Mouse (Mus musculus) Muller cell, postnatal 12 days (primary cell): ENCODE data around the gene Myo1f.
"Not testable (repeated sequence)": the region's sequence is repeated elsewhere in the genome, so short reads cannot be mapped to it uniquely, and the experiment has no call there.

Experiments
- DNase-seq: peaks from one replicate; pipeline ENCODE4 v3.0.0-alpha.2; 2015; ENCODE audit errors: inconsistent ontology term

Myo1f gene

GRCm38 (mm10) chr17:33584061-33584460 lies 28.6 kb downstream of the Myo1f start:
- DNase-seq: no peak

DNA sequence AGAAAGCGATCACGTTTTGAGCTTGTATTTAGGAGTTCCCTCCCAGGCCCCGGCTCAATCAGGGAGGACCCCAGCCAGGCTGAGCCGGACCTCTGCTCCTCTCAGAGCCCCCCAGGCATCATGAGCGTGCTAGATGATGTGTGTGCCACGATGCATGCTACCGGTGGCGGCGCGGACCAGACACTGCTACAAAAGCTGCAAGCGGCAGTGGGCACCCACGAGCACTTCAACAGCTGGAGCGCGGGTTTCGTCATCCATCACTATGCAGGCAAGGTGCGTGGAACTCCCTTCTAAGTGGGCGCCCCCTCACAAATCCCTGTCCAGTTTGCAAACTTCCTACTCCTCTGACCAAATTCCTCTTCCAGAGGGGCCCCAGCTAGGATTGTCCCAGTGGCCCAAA lies 30.5 kb downstream of the Myo1f start:
- no peak for DNase-seq

GRCm38 (mm10) chr17:33597271-33597670 lies 41.8 kb downstream of the Myo1f start:
- DNase-seq: no peak

GRCm38 (mm10) chr17:33598506-33598905 lies 43.0 kb downstream of the Myo1f start:
- no peak for DNase-seq

- DNase-seq: no peak
Observed at GRCm38 (mm10) chr17:33599836-33600475, 44.4 kb downstream of the Myo1f start.

GRCm38 (mm10) chr17:33600831-33601230 lies 45.3 kb downstream of the Myo1f start:
- DNase-seq: no peak

DNA sequence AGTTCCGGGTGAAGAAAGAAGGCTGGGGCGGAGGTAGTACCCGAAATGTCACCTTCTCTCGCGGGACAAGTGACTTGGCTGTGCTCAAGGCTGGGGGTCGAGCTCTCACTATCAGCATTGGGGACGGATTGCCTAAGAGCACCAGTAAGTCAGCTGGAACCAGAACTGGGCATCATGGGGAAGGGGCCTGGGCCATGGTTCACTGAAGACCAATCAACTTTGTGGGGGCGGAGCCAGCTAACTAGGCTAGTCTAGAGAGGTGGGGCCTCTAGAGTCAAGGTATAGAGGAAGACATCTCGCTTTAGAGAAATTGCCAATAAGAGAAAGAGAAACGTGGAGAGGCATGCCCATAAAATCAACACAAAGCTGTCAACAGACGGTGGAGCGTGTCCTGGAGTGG lies 46.4 kb downstream of the Myo1f start:
- no peak for DNase-seq

DNA sequence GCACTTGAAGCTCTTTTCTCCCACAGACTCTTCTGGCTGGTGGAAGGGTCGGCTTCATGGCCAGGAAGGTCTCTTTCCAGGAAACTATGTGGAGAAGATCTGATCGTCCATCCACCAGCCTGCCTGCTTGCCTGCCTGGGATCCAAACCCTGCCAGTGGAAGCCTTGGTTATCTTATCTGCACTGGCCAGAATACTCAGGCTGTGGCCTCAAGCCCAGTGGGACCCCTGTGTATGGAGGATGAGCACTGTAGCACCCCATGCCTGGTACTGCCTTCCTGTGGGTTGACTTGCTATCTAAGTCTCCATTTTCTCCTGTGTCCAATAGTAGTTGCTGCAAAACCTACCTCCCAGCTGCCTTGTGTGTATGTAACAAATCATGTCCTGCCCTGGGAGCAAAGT lies 51.8 kb downstream of the Myo1f start:
- no peak for DNase-seq

GRCm38 (mm10) chr17:33610548-33610947 lies 55.0 kb downstream of the Myo1f start:
- no peak for DNase-seq

- not testable (repeated sequence) for DNase-seq
Observed at GRCm38 (mm10) chr17:33613726-33614125, 58.2 kb downstream of the Myo1f start.

- DNase-seq: no peak
Observed at GRCm38 (mm10) chr17:33627281-33627680, 71.8 kb downstream of the Myo1f start.

DNA sequence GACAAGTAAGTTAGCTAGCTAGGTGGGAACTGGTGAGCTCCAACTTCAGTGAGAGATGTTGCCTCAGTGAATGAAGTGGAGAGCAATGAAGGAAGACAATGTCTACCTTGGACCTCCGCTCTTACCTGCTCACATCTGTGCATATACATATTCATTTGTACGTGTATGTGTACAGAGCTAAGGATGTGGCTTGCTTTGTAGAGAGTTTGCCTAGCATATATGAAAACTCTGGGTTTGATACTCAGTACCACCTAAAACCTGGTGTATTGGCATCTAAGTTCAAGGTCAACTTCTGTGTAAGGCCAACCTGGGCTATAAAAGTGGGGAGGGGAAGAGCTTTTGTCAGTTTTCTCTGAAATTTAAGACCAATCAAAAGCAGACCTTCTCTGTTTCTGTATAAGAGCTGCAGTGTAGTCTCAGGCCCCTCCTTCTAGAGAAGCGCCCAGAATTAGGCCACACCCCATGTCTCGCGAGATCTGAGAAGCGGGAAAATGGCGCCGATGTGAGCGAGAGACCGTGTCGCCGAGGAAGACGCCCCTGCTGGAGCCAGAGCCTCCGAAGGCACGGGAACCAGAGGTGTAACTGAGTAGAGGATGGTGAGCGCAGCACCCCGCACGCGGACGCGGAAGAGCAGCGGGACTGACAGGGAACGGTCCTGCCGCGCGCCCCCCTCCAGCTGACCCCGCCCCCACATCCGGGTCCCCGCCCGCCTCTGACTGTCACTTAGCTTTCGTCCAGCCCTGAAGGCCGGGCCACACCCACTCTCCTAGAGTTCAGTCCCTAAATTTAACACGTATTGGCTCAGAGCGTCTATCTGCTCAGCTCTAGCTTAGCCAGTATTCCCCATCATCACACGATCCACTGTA lies 73.3 kb downstream of the Myo1f start, which contains the start of gene Zfp414:
Gene Zfp414, plus strand, starts transcription at position 470 of the 866 bp plus-strand sequence.
- peak; percentile 92 for DNase-seq

- DNase-seq: no peak
Observed at GRCm38 (mm10) chr17:33629487-33630125, 74.1 kb downstream of the Myo1f start.

DNA sequence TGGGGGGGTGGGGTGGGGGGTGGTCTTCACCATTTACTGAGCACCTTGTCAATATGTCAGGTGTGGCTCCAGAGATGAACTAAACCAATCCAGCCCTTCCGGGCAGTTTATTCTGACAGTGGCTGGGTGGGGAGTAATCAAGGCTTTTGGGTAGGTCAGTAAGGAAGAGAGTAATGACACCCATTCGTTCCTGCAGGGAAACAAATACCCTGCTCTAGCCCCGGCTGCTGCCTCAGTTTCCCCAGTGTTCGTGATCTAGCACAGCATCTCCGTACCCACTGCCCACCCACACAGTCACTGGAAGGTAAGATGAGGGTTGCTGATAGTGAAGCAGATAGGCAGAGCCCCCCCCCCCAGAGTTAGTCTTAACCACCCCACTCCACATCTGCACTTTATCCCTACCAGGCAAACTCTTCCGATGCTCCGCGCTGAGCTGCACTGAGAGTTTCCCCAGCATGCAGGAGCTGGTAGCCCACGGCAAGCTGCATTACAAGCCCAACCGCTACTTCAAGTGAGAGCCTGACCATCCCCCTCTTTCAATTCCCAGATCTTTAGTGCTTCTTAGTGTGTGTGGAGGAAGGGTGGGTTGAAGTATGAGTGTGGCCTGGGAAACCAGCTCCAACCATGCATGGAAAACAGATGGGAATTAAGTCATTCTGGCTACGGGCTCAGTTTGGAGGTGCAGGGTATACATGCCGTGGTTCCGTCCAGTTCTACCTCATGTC lies 74.8 kb downstream of the Myo1f start:
- DNase-seq: no peak

- no peak for DNase-seq
Observed at GRCm38 (mm10) chr17:33631236-33631635, 75.7 kb downstream of the Myo1f start.

DNA sequence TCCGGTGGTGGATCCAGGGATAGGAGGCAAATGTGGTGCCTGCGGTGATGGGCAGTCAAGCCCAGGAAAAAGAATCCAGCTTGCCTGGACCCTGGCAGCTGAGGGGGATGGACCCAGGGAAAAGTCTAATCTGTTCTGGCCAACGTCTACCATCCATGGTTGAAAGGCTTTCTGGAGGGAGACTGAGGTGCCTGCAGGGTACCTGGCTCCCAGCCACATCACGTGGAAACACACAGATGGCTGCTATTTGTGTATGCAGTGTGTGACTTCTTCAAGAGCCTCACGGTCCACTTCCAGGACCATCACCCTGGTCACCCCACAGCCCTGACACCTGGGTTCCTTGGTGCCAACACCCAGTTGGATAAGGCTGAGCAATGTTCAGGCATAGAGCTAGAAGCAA lies 76.3 kb downstream of the Myo1f start:
- DNase-seq: no peak

DNA sequence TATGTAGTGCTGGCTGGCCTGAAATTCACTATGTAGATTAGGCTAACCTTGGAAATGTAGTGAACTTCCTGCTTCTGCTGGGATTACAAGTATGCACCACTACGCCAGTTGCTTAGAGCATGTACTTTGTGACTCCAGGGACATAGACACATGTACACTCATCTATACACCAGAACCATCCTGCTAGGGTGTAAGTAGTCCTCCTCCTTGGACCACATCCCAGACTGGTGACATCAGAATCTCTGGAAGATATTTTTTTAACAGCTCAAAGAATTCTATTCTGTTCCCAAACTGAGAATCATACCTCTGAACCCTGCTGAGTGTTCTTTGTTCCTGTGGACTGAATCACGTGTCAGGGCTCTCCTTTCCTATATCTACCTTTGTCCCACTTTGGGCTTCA lies 81.5 kb downstream of the Myo1f start:
- DNase-seq: no peak

DNA sequence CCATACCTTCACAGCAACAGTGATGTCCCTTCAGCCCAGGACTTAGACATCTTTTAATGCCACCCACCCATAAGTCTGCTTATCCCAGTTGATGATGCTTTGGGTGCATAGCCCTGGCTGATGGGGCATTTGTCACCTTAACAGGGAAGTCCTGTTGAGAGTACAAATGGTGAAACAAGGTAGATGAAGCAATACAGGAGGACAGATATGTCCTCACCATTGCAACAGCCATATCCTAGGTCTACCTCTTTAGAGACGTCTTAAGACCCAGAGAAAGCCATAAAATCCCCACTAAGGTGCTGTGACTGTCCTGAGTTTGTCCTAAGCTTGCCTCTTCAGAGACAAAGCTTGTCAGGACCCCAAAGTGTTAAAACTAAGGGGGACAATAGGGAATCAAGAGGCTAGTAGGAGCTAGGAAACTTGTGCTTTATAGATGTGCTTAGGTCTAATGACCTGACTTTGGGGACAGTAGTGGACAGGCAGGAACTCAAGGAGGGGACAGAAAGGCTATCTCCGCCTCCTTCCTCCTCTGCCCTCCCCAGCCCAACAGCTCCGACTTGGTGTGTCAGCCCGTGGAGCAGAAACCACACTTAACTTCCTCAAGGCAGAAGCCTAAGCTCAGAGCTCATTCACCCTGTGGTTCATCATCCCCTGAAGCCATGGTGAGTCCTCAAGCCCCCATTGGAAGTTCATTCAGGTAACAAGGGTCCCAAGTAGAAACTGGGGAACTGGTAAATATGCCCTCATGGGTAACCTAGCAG lies 82.2 kb downstream of the Myo1f start, which contains the start of gene Pram1:
Gene Pram1, plus strand, starts transcription at position 541 of the 761 bp plus-strand sequence.
- DNase-seq: no peak

DNA sequence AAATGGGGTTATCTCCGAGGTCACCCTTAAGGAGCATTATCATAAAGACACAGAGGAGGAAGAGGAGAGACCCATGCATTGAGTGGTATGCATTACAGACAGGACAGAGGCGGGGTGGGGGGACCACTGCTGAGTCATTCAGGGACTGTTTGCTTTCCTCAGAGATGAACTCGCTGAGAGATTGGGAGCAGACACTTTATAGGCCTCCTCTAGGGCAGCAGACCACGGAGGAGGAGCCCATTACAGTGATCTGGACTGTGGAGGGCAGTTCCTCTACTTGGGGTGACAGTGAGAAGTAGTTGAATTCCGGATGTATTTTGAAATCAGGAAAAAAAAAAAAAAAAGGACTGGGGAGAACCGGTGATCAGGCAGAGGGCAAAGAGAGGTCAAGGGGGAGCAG lies 84.2 kb downstream of the Myo1f start:
- DNase-seq: no peak

- no peak for DNase-seq
Observed at GRCm38 (mm10) chr17:33644068-33644467, 88.6 kb downstream of the Myo1f start.

GRCm38 (mm10) chr17:33645073-33645472 lies 89.6 kb downstream of the Myo1f start:
- DNase-seq: no peak
